Mouse (Mus musculus) midbrain, embryonic 13.5 days (tissue): ENCODE measurements at regions not wholly inside any gene's neighbourhood (a gene's known extent, or its start where the extent isn't known, plus 50 kb on each side); places are given as distances from the start of the nearest gene placed in this dataset.

Experiments used
- ATAC-seq: fragments of 200-750 bp; cut with Nextera tagmentation; 2 replicates; pipeline ENCODE4 v1.8.0; 2017; ENCODE audit warnings: mild to moderate bottlenecking, moderate TSS enrichment, moderate library complexity
- H3K27ac ChIP-seq: fragments of 300-500 bp; sonication (generic); 2 replicates; pipeline ENCODE4 v1.5.1; 2015; ENCODE audit warnings: inconsistent platforms, mild to moderate bottlenecking, moderate library complexity
- H3K27me3 ChIP-seq: fragments of 300-500 bp; sonication (generic); 2 replicates; pipeline ENCODE4 v1.6.1; 2015; ENCODE audit warnings: mild to moderate bottlenecking, inconsistent platforms
- H3K36me3 ChIP-seq: fragments of 300-500 bp; sonication (generic); 2 replicates; pipeline ENCODE4 v1.6.1; 2015; ENCODE audit warnings: mild to moderate bottlenecking, inconsistent platforms
- H3K4me1 ChIP-seq: fragments of 300-500 bp; sonication (generic); replicated peaks from 2 replicates; pipeline ENCODE4 v1.6.1; 2015; ENCODE audit warnings: inconsistent platforms
- H3K4me2 ChIP-seq: fragments of 300-500 bp; sonication (generic); replicated peaks from 2 replicates; pipeline ENCODE4 v1.6.1; 2015; ENCODE audit warnings: moderate library complexity, mild to moderate bottlenecking, inconsistent platforms
- H3K4me3 ChIP-seq: fragments of 300-500 bp; sonication (generic); replicated peaks from 2 replicates; pipeline ENCODE4 v1.5.1; 2015; ENCODE audit warnings: mild to moderate bottlenecking, inconsistent platforms
- H3K9ac ChIP-seq: fragments of 300-500 bp; sonication (generic); replicated peaks from 2 replicates; pipeline ENCODE4 v1.6.1; 2015; ENCODE audit warnings: mild to moderate bottlenecking, inconsistent platforms
- H3K9me3 ChIP-seq: fragments of 300-500 bp; sonication (generic); 2 replicates; pipeline ENCODE4 v1.6.1; 2016; ENCODE audit warnings: mild to moderate bottlenecking, inconsistent platforms
- WGBS: fragments of 180-500 bp; shearing (Covaris S2); methylation state at CpG from one replicate; pipeline ENCODE4 v1.1.7; 2015; 5-methylcytosine and 5-hydroxymethylcytosine counted together

GRCm38 (mm10) chr9:46503321-46504132 is 183.7 kb upstream of the 4931429L15Rik start:
- H3K4me1 ChIP-seq: peaks cover 36% of the 10 kb centered on the region
- WGBS: 43% methylated on average over 8 of the region's 8 CpGs
- H3K9me3 ChIP-seq: no peaks in the 10 kb centered on the region
- H3K36me3 ChIP-seq: no peaks in the 10 kb centered on the region
- H3K27ac ChIP-seq: peak overlapping the region; percentile 56; the same call in 1 of the 2 replicates
- no peak overlapping the region for H3K4me3 ChIP-seq
- 0 out of 2 replicates have a peak, but pooled peaks cover 3% of the 10 kb centered on the region for H3K27me3 ChIP-seq
- H3K9ac ChIP-seq: no peak overlapping the region
- peak; percentile 75 for ATAC-seq
- H3K4me2 ChIP-seq: no peak overlapping the region

- Histone ChIP-seq H3K9me3 (no peaks in the 10 kb centered on the region), H3K4me3 (no peak overlapping the region), H3K36me3 (no peaks in the 10 kb centered on the region), H3K9ac (no peak overlapping the region), H3K27ac (no peak overlapping the region), H3K4me2 (no peak overlapping the region), H3K27me3 (0 out of 2 replicates have a peak, but pooled peaks cover 3% of the 10 kb centered on the region), H3K4me1 (peaks cover 31% of the 10 kb centered on the region)
- no peak for ATAC-seq
- 36% methylated on average over 2 of the region's 2 CpGs for WGBS
Observed at GRCm38 (mm10) chr9:46499426-46499825, 179.6 kb upstream of the 4931429L15Rik start.

- Histone ChIP-seq H3K27ac (no peak overlapping the region), H3K4me2 (no peak overlapping the region), H3K36me3 (no peaks in the 10 kb centered on the region), H3K4me1 (peaks cover 25% of the 10 kb centered on the region), H3K9me3 (no peaks in the 10 kb centered on the region), H3K9ac (no peak overlapping the region; the same call in 1 of the 2 replicates), H3K27me3 (0 out of 2 replicates have a peak, but pooled peaks cover 3% of the 10 kb centered on the region), H3K4me3 (no peak overlapping the region)
- WGBS: 39% methylated on average over 5 of the region's 5 CpGs
- ATAC-seq: no peak
Observed at GRCm38 (mm10) chr9:46498861-46499260, 179.1 kb upstream of the 4931429L15Rik start.

- Histone ChIP-seq H3K27me3 (0 out of 2 replicates have a peak, but pooled peaks cover 3% of the 10 kb centered on the region), H3K9me3 (no peaks in the 10 kb centered on the region), H3K36me3 (no peaks in the 10 kb centered on the region), H3K9ac (no peak overlapping the region), H3K4me1 (peaks cover 14% of the 10 kb centered on the region), H3K4me3 (no peak overlapping the region), H3K4me2 (no peak overlapping the region), H3K27ac (no peak overlapping the region)
- 79% methylated on average over 6 of the region's 6 CpGs for WGBS
- ATAC-seq: no peak
Observed at GRCm38 (mm10) chr9:46495276-46495675, 175.5 kb upstream of the 4931429L15Rik start.

GRCm38 (mm10) chr9:46482859-46483443 is 163.2 kb upstream of the 4931429L15Rik start:
- Histone ChIP-seq H3K27ac (peak overlapping the region; percentile 71), H3K9me3 (no peaks in the 10 kb centered on the region), H3K4me3 (no peak overlapping the region), H3K36me3 (no peaks in the 10 kb centered on the region), H3K4me1 (peaks cover 41% of the 10 kb centered on the region), H3K4me2 (peak overlapping the region; percentile 21), H3K27me3 (peaks cover 2% of the 10 kb centered on the region; the same call in 1 of the 2 replicates), H3K9ac (0 out of 2 replicates have a peak overlapping the region, but pooled peaks have one; percentile 41)
- peak; percentile 62 for ATAC-seq
- WGBS: 15% methylated on average over 5 of the region's 5 CpGs

GRCm38 (mm10) chr9:46482034-46482858 is 162.5 kb upstream of the 4931429L15Rik start:
- Histone ChIP-seq H3K27ac (peak overlapping the region; percentile 71), H3K9ac (no peak overlapping the region), H3K4me1 (peaks cover 41% of the 10 kb centered on the region), H3K4me2 (peak overlapping the region; percentile 21), H3K4me3 (no peak overlapping the region), H3K9me3 (no peaks in the 10 kb centered on the region), H3K36me3 (no peaks in the 10 kb centered on the region), H3K27me3 (peaks cover 7% of the 10 kb centered on the region; the same call in 1 of the 2 replicates)
- peak; percentile 57; the same call in 1 of the 2 replicates for ATAC-seq
- WGBS: 37% methylated on average over 12 of the region's 12 CpGs

- Histone ChIP-seq H3K27ac (no peak overlapping the region), H3K4me1 (peaks cover 41% of the 10 kb centered on the region), H3K9me3 (no peaks in the 10 kb centered on the region), H3K27me3 (peaks cover 7% of the 10 kb centered on the region; the same call in 1 of the 2 replicates), H3K4me3 (no peak overlapping the region), H3K9ac (no peak overlapping the region), H3K4me2 (no peak overlapping the region), H3K36me3 (no peaks in the 10 kb centered on the region)
- ATAC-seq: no peak
- 36% methylated on average over 7 of the region's 7 CpGs for WGBS
Observed at GRCm38 (mm10) chr9:46481491-46481890, 161.7 kb upstream of the 4931429L15Rik start.

- 4% methylated on average over 13 of the region's 13 CpGs for WGBS
- Histone ChIP-seq H3K27ac (peak overlapping the region; percentile 56; the same call in 1 of the 2 replicates), H3K4me2 (0 out of 2 replicates have a peak overlapping the region, but pooled peaks have one; percentile 5)
Observed at GRCm38 (mm10) chr9:46480080-46480690, 160.4 kb upstream of the 4931429L15Rik start.

GRCm38 (mm10) chr9:46478611-46479010 is 158.8 kb upstream of the 4931429L15Rik start:
- WGBS: 65% methylated on average over 2 of the region's 2 CpGs
- Histone ChIP-seq H3K9ac (no peak overlapping the region), H3K4me1 (peaks cover 41% of the 10 kb centered on the region), H3K4me2 (no peak overlapping the region), H3K27me3 (peaks cover 7% of the 10 kb centered on the region; the same call in 1 of the 2 replicates), H3K9me3 (no peaks in the 10 kb centered on the region), H3K4me3 (no peak overlapping the region), H3K27ac (no peak overlapping the region), H3K36me3 (no peaks in the 10 kb centered on the region)
- ATAC-seq: no peak

More at GRCm38 (mm10) chr9:46480080-46480690, 160.4 kb upstream of the 4931429L15Rik start:
- Histone ChIP-seq H3K4me1 (peaks cover 41% of the 10 kb centered on the region), H3K36me3 (no peaks in the 10 kb centered on the region), H3K9me3 (no peaks in the 10 kb centered on the region), H3K4me3 (no peak overlapping the region), H3K27me3 (peaks cover 7% of the 10 kb centered on the region; the same call in 1 of the 2 replicates), H3K9ac (no peak overlapping the region)
- no peak for ATAC-seq

GRCm38 (mm10) chr9:46476516-46476915 is 156.7 kb upstream of the 4931429L15Rik start:
- 42% methylated on average over 5 of the region's 5 CpGs for WGBS
- no peak overlapping the region for H3K27ac ChIP-seq
- peaks cover 7% of the 10 kb centered on the region; the same call in 1 of the 2 replicates for H3K27me3 ChIP-seq
- peaks cover 23% of the 10 kb centered on the region for H3K4me1 ChIP-seq
- no peaks in the 10 kb centered on the region for H3K36me3 ChIP-seq
- no peaks in the 10 kb centered on the region for H3K9me3 ChIP-seq
- ATAC-seq: no peak
- no peak overlapping the region for H3K4me2 ChIP-seq
- H3K4me3 ChIP-seq: no peak overlapping the region
- no peak overlapping the region for H3K9ac ChIP-seq

GRCm38 (mm10) chr9:46473681-46474080 is 153.9 kb upstream of the 4931429L15Rik start:
- 93% methylated on average over 10 of the region's 10 CpGs for WGBS
- Histone ChIP-seq H3K27me3 (peaks cover 7% of the 10 kb centered on the region; the same call in 1 of the 2 replicates), H3K27ac (no peak overlapping the region), H3K4me2 (no peak overlapping the region), H3K9ac (no peak overlapping the region), H3K4me3 (no peak overlapping the region), H3K36me3 (no peaks in the 10 kb centered on the region), H3K9me3 (no peaks in the 10 kb centered on the region), H3K4me1 (peaks cover 11% of the 10 kb centered on the region)
- no peak for ATAC-seq
